Mouse (Mus musculus): ENCODE measurements at regions not wholly inside any gene's neighbourhood (a gene's known extent, or its start where the extent isn't known, plus 50 kb on each side); places are given as distances from the start of the nearest gene placed in this dataset.

DNA sequence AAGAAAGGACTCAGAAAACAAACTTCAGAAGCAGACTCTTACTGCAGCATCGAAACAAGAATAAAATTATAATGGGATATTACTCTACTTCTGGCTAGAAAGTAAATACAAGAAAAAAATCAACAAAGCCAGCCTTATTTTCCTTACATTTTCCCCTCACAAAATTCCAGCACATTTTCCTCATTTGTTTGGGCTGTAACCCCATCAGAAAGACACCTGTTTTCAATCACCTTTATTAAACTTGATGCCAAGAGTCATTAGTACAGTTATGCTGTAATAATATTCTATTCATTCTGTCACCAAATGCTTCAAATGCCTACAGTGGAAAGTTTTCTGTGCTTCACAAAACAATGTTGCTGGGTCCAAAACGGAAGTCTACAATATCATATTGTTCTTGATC, 189.1 kb upstream of the Aldoart1 start:
- TF ChIP-seq CTCF (IDR thresholded peaks at IDR 0.05; ENCODE audit: insufficient read depth, low read length), result no peak
- TF ChIP-seq POLR2A (IDR thresholded peaks at IDR 0.05; ENCODE audit: borderline replicate concordance, extremely low read depth, low read depth, low read length), result no peak

Measured in lung, adult 2 months (tissue).